Mouse (Mus musculus) myocyte (in vitro differentiated cells): ENCODE measurements around the gene Mapk14. TPM values are rescaled to one million over a fixed set of nuclear protein-coding genes. Genes with fewer than 3 reads are reported as not detected.

ENCODE experiments used
- H3K27me3 ChIP-seq: one replicate; pipeline ENCODE4 v1.6.1; 2011; ENCODE audit not compliant: control insufficient read depth, insufficient read depth, insufficient read length
- H3K36me3 ChIP-seq: one replicate; pipeline ENCODE4 v1.6.1; 2011; ENCODE audit not compliant: control insufficient read depth, insufficient read depth
- H3K4me2 ChIP-seq: one replicate; pipeline ENCODE4 v1.6.1; 2011; ENCODE audit warnings: low read depth, control low read depth
- H3K4me3 ChIP-seq: one replicate; pipeline ENCODE4 v1.5.1; 2011; ENCODE audit warnings: mild to moderate bottlenecking, control low read depth, moderate library complexity
- H3K79me2 ChIP-seq: one replicate; pipeline ENCODE4 v1.6.1; 2011; ENCODE audit not compliant: control insufficient read depth, insufficient read depth
- H3ac ChIP-seq: one replicate; pipeline ENCODE4 v1.6.1; 2011; ENCODE audit not compliant: control insufficient read depth, insufficient read length
- CEBPB ChIP-seq: IDR thresholded peaks from 2 replicates; pipeline ENCODE4 v1.6.1; 2011; ENCODE audit warnings: mild to moderate bottlenecking, moderate library complexity; ENCODE audit not compliant: poor library complexity, insufficient read depth, severe bottlenecking
- E2F4 ChIP-seq: IDR thresholded peaks from one replicate; pipeline ENCODE4 v1.6.1; 2011; ENCODE audit warnings: mild to moderate bottlenecking, control low read depth, moderate library complexity; ENCODE audit not compliant: insufficient read depth
- MAX ChIP-seq: IDR thresholded peaks from one replicate; pipeline ENCODE4 v1.6.1; 2011; ENCODE audit warnings: low read depth, mild to moderate bottlenecking, control low read depth
- MYOD1 ChIP-seq, 3 experiments: IDR thresholded peaks; one replicate each; pipeline ENCODE4 v1.6.1; 2011; ENCODE audit warnings: control low read depth in 2 of 3, low read depth in 2 of 3, mild to moderate bottlenecking in 2 of 3, moderate library complexity in 1 of 3; ENCODE audit not compliant: insufficient read length in 2 of 3, control insufficient read depth in 1 of 3
- MYOG ChIP-seq, 3 experiments: IDR thresholded peaks; one replicate each; pipeline ENCODE4 v1.6.1; 2011; ENCODE audit warnings: control low read depth in 2 of 3, low read depth in 2 of 3, mild to moderate bottlenecking in 2 of 3; ENCODE audit not compliant: insufficient read length in 2 of 3, control insufficient read depth in 1 of 3, insufficient read depth in 1 of 3
- POLR2A ChIP-seq: IDR thresholded peaks from one replicate; pipeline ENCODE4 v1.6.1; 2011; ENCODE audit warnings: low read depth, mild to moderate bottlenecking, control low read depth, moderate library complexity; ENCODE audit not compliant: insufficient read length
- POLR2AphosphoS2 ChIP-seq: IDR thresholded peaks from one replicate; pipeline ENCODE4 v1.6.1; 2011; ENCODE audit warnings: low read depth, control low read depth; ENCODE audit not compliant: insufficient read length
- REST ChIP-seq: IDR thresholded peaks from one replicate; pipeline ENCODE4 v1.6.1; 2011; ENCODE audit warnings: mild to moderate bottlenecking, control low read depth, moderate library complexity; ENCODE audit not compliant: insufficient read depth, insufficient read length
- SRF ChIP-seq: IDR thresholded peaks from one replicate; pipeline ENCODE4 v1.6.1; 2011; ENCODE audit warnings: low read depth; ENCODE audit not compliant: control insufficient read depth, insufficient read length
- TCF12 ChIP-seq: IDR thresholded peaks from one replicate; pipeline ENCODE4 v1.6.1; 2011; ENCODE audit warnings: mild to moderate bottlenecking, control low read depth; ENCODE audit not compliant: poor library complexity, insufficient read depth, severe bottlenecking
- TCF3 ChIP-seq: IDR thresholded peaks from one replicate; pipeline ENCODE4 v1.6.1; 2011; ENCODE audit warnings: low read depth, control low read depth; ENCODE audit not compliant: insufficient read length
- USF1 ChIP-seq: IDR thresholded peaks from one replicate; pipeline ENCODE4 v1.6.1; 2011; ENCODE audit warnings: low read depth, mild to moderate bottlenecking, control low read depth, moderate library complexity
- polyA plus RNA-seq: library from polyadenylated mRNA; unstranded; fragments of >200 nt; fragmentation: generic; extraction: Trizol; gene quantifications from one replicate; pipeline ENCODE4 v1.2.1, GENCODE M21; 2012; ENCODE audit warnings: missing spikeins

Mapk14 gene
- polyA plus RNA-seq, 1 experiment, result 34.6 TPM

DNA sequence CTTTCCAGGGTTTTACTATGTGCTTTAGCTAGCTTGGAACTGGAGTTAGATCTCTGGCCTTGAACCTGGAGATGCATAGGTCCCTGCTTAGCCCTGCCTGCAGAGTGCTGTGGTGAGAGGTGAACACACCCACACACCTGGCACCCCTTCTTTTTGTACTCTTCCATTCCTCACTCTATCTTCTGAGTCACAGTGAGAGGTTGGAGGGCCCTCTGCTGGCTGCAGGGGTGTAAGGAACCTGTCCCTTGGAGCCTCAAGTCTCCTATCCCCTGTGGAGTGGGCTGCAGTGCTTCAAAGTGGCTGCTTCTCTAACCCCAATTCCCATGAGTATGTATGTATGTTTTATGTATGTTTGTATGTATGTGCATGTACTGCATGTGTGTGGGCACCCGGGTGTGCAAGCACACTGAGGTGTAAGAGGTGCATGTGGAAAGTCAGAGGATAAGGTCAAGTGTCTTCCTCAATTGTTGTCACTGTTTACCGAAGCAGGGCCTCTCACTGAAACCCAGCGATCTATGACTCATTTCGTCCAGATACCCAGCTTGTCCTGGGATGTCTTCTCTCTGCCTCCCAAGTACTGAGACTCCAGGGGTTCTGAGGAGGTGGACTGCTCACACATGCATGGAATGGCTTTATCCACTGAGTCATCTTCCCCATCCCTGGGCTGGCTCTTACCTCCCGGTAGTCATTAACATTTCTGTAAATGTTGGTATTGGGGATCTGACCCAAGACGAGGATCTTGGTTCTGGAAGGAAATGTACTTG lies 42.3 kb upstream of the Mapk14 start:
- H3ac ChIP-seq, result no peak overlapping the region
- no peaks in the 10 kb centered on the region for H3K79me2 ChIP-seq

DNA sequence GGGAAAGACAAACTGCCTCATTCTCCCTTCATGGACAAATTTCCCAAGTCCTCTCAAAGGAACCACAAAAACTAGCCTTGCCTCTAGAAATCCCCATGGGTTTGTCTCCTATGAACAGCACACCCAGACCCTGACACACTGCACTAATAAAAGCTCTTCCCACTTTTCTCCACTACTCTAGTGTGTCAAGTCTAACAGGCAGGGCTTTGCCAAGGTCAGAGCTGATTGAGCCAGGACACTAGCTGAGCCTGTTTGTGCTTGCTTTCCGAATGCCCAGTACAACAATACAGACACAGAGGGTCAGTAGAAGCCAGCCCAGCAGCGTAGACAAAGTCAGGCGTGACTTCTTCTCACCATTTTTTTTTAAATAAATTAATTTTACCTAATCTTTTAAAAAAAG lies 40.9 kb upstream of the Mapk14 start:
- Histone ChIP-seq H3K27me3 (peaks cover 38% of the 10 kb centered on the region), H3K36me3 (no peaks in the 10 kb centered on the region), H3K4me3 (no peak overlapping the region), H3K4me2 (no peak overlapping the region), H3ac (no peak overlapping the region), H3K79me2 (no peaks in the 10 kb centered on the region)
- TF ChIP-seq CEBPB (no peak), TCF12 (no peak), E2F4 (no peak), POLR2AphosphoS2 (no peak), SRF (no peak), POLR2A (no peak), MAX (no peak)

More for the DNA sequence above, 42.3 kb upstream of the Mapk14 start:
- TF ChIP-seq MYOG (IDR thresholded peaks at IDR 0.05; ENCODE audit: control insufficient read depth in 1 of 3, insufficient read depth in 1 of 3, insufficient read length in 2 of 3, low read depth in 2 of 3) (no peak), USF1 (no peak), SRF (no peak), MYOD1 (IDR thresholded peaks at IDR 0.05; ENCODE audit: control insufficient read depth in 1 of 3, insufficient read length in 2 of 3, low read depth in 2 of 3) (no peak), MAX (no peak), E2F4 (no peak), TCF12 (no peak), REST (no peak), CEBPB (no peak), POLR2AphosphoS2 (no peak), TCF3 (no peak)
- Histone ChIP-seq H3K4me2 (no peak overlapping the region), H3K4me3 (no peak overlapping the region), H3K36me3 (no peaks in the 10 kb centered on the region), H3K27me3 (peaks cover 35% of the 10 kb centered on the region)

DNA sequence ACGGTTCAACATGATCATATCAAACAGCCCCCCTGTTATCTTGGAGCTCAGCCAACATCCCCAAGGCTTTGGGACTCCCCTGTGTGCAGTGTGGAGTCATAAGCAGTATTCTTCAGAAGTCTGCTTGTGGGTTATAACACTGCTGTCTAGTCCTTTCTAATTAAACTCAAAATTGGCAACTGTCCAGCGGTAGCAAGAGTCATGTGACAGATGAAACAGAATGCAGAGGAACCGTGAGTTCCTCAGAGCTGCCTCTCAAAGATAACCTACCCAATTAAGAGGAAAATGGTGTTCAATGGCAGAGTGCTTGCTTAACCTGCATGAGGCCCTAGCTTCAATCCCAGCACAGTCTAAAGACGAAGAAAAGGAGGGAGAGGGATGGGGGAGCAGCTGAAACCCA lies 33.2 kb upstream of the Mapk14 start:
- Histone ChIP-seq H3K27me3 (peaks cover 25% of the 10 kb centered on the region), H3ac (no peak overlapping the region), H3K36me3 (no peaks in the 10 kb centered on the region), H3K4me3 (no peak overlapping the region), H3K4me2 (no peak overlapping the region), H3K79me2 (no peaks in the 10 kb centered on the region)
- TF ChIP-seq USF1 (peak; percentile 12), TCF3 (no peak)

DNA sequence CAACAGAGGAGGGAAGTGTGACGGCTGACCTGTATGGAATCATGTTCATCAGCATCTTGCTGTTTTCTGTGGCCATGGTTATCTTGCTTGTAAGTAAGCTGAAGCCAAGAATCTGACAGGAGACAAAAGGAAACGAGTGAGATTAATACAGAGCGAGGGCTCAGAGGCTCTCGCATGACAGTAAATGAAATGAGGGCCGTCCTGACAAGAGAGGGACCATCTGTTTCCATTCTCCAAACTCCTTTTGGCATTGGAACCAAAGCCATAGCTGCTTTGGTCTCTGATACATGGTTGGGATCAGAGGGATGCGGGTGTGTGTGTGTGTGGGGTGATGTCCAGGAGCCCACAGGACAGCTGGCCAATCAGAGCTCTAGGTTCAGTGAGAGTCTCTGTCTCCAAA lies 31.6 kb upstream of the Mapk14 start:
- H3K4me2 ChIP-seq, result no peak overlapping the region
- H3K27me3 ChIP-seq, result peaks cover 12% of the 10 kb centered on the region
- no peak overlapping the region for H3ac ChIP-seq
- no peak overlapping the region for H3K4me3 ChIP-seq
- TF ChIP-seq REST (no peak), POLR2A (no peak), POLR2AphosphoS2 (no peak), CEBPB (no peak), MAX (no peak), MYOD1 (IDR thresholded peaks at IDR 0.05; ENCODE audit: control insufficient read depth in 1 of 3, insufficient read length in 2 of 3, low read depth in 2 of 3) (no peak), TCF3 (no peak), SRF (no peak), TCF12 (no peak), USF1 (no peak), MYOG (IDR thresholded peaks at IDR 0.05; ENCODE audit: control insufficient read depth in 1 of 3, insufficient read depth in 1 of 3, insufficient read length in 2 of 3, low read depth in 2 of 3) (no peak), E2F4 (no peak)
- H3K36me3 ChIP-seq, result no peaks in the 10 kb centered on the region
- H3K79me2 ChIP-seq, result no peaks in the 10 kb centered on the region

DNA sequence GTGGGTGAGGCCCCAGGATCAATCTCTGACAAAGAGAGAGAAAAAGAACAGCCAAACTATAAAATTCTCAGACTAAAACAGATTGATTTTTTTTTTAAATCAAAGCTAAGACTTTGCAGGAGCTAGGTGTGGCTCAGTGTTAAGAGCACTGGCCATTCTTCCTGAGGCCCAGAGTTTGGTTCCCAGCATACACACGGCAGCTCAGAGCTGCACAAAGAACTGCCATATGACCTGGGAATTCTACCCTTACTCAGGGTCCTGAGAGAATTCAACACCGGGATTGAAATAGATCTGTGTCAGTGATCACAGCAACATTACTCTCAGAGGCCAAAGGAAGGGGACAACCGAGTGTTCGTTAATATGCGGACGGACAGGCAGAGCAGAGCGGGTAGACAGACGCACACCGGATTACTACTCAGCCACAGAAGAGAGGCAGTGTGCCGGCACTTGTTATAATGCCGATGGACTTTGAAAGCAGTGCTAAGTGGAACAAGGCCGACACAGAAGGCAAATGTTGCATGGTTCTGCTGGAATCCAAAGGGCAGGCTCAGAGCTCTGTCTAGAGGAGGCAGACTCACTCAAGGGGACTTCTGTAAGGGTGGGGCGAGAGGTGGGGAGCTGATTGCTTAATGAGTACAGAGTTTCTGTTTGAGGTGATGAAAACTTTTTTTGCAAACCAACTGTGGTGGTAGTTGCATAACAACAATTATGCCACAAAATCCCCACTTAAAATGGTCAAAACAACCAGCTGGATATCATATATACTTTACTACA lies 8.6 kb upstream of the Mapk14 start:
- no peak for TF ChIP-seq USF1
- no peak for TF ChIP-seq MYOG (IDR thresholded peaks at IDR 0.05; ENCODE audit: control insufficient read depth in 1 of 3, insufficient read depth in 1 of 3, insufficient read length in 2 of 3, low read depth in 2 of 3)
- TF ChIP-seq MYOD1 (IDR thresholded peaks at IDR 0.05; ENCODE audit: control insufficient read depth in 1 of 3, insufficient read length in 2 of 3, low read depth in 2 of 3), result no peak
- TF ChIP-seq POLR2A, result no peak
- Histone ChIP-seq H3K27me3 (no peaks in the 10 kb centered on the region), H3ac (no peak overlapping the region)

More for the DNA sequence above, 8.6 kb upstream of the Mapk14 start:
- no peaks in the 10 kb centered on the region for H3K79me2 ChIP-seq
- no peaks in the 10 kb centered on the region for H3K36me3 ChIP-seq
- no peak overlapping the region for H3K4me2 ChIP-seq
- H3K4me3 ChIP-seq, result no peak overlapping the region
